Mouse (Mus musculus) lung, postnatal 0 days (tissue): Measurements from ENCODE around the gene Zfand3. TPM values are rescaled to one million over a fixed set of nuclear protein-coding genes. Genes with fewer than 3 reads are reported as not detected.

ENCODE experiments used
- ATAC-seq: fragments of 200-750 bp; cut with Nextera tagmentation; 2 replicates; pipeline ENCODE4 v1.8.0; 2017; ENCODE audit warnings: moderate library complexity
- DNase-seq: peaks from one replicate; pipeline ENCODE4 v3.0.0-alpha.2; 2016; ENCODE audit warnings: low spot score
- H3K27ac ChIP-seq: fragments of 300-500 bp; sonication (generic); 2 replicates; pipeline ENCODE4 v1.5.1; 2014; ENCODE audit warnings: antibody characterized with exemption, mild to moderate bottlenecking, low read length, mixed read lengths
- H3K27me3 ChIP-seq: fragments of 300-500 bp; sonication (generic); replicated peaks from 2 replicates; pipeline ENCODE4 v1.6.1; 2014; ENCODE audit warnings: low read length, mixed read lengths; ENCODE audit not compliant: insufficient read depth
- H3K36me3 ChIP-seq: fragments of 300-500 bp; sonication (generic); 2 replicates; pipeline ENCODE4 v1.6.1; 2014; ENCODE audit warnings: low read length, mixed read lengths; ENCODE audit not compliant: insufficient read depth
- H3K4me1 ChIP-seq: fragments of 300-500 bp; sonication (generic); 2 replicates; pipeline ENCODE4 v1.6.1; 2014; ENCODE audit warnings: antibody characterized with exemption, low read depth, low read length, mixed read lengths; ENCODE audit not compliant: insufficient read depth
- H3K4me2 ChIP-seq: fragments of 300-500 bp; sonication (generic); replicated peaks from 2 replicates; pipeline ENCODE4 v1.6.1; 2014; ENCODE audit warnings: low read depth, mild to moderate bottlenecking, low read length, moderate library complexity, mixed read lengths
- H3K4me3 ChIP-seq: fragments of 300-500 bp; sonication (generic); 2 replicates; pipeline ENCODE4 v1.5.1; 2014; ENCODE audit warnings: low read depth, low read length
- H3K9ac ChIP-seq: fragments of 300-500 bp; sonication (generic); replicated peaks from 2 replicates; pipeline ENCODE4 v1.6.1; 2014; ENCODE audit warnings: low read depth, mild to moderate bottlenecking
- H3K9me3 ChIP-seq: fragments of 300-500 bp; sonication (generic); 2 replicates; pipeline ENCODE4 v1.6.1; 2016; ENCODE audit warnings: low read length, mixed read lengths
- CTCF ChIP-seq: IDR thresholded peaks from 2 replicates; pipeline ENCODE4 v1.5.1; 2016; ENCODE audit warnings: antibody characterized with exemption, mild to moderate bottlenecking
- EP300 ChIP-seq: IDR thresholded peaks from 2 replicates; pipeline ENCODE4 v1.6.1; 2016; ENCODE audit warnings: antibody characterized with exemption, mild to moderate bottlenecking, control low read depth
- WGBS: fragments of 180-500 bp; shearing (Covaris S2); extraction: QIAGEN DNeasy Blood & Tissue Kit; methylation state at CpG from one replicate; pipeline ENCODE4 v1.1.7; 2014; 5-methylcytosine and 5-hydroxymethylcytosine counted together
- polyA plus RNA-seq: library from polyadenylated mRNA; unstranded; fragments of >200 nt; fragmentation: Nextera tagmentation; extraction: Ambion mirVana; gene quantifications from 2 replicates; pipeline ENCODE4 v1.2.1, GENCODE M21; 2015

Zfand3 gene
- polyA plus RNA-seq, 1 experiment from 2014 or later = 52.1 TPM

GRCm38 (mm10) chr17:30137115-30137514 lies 132.6 kb downstream of the Zfand3 start:
- WGBS = 64% methylated on average over 4 of the region's 4 CpGs

GRCm38 (mm10) chr17:30144114-30144513 lies 139.6 kb downstream of the Zfand3 start:
- ATAC-seq (no peak), DNase-seq (no peak)
- H3K36me3 ChIP-seq = no peaks in the 10 kb centered on the region
- H3K27ac ChIP-seq = no peak overlapping the region
- no peak for TF ChIP-seq CTCF
- TF ChIP-seq EP300 = no peak
- WGBS = 39% methylated on average over 6 of the region's 6 CpGs
- no peak overlapping the region for H3K9ac ChIP-seq
- H3K4me3 ChIP-seq = no peak overlapping the region
- H3K4me1 ChIP-seq = peaks cover 15% of the 10 kb centered on the region
- no peaks in the 10 kb centered on the region for H3K27me3 ChIP-seq
- H3K4me2 ChIP-seq = no peak overlapping the region
- H3K9me3 ChIP-seq = no peaks in the 10 kb centered on the region

More at GRCm38 (mm10) chr17:30137115-30137514, 132.6 kb downstream of the Zfand3 start:
- Histone ChIP-seq H3K4me1 (peaks cover 9% of the 10 kb centered on the region; the same call in 1 of the 2 replicates), H3K27ac (no peak overlapping the region), H3K27me3 (no peaks in the 10 kb centered on the region), H3K36me3 (no peaks in the 10 kb centered on the region), H3K9ac (no peak overlapping the region), H3K4me3 (no peak overlapping the region), H3K4me2 (no peak overlapping the region), H3K9me3 (no peaks in the 10 kb centered on the region)
- ATAC-seq (no peak), DNase-seq (no peak)
- TF ChIP-seq CTCF = no peak
- no peak for TF ChIP-seq EP300

GRCm38 (mm10) chr17:30145596-30146149 lies 141.1 kb downstream of the Zfand3 start:
- Histone ChIP-seq H3K36me3 (no peaks in the 10 kb centered on the region), H3K27ac (no peak overlapping the region), H3K4me2 (no peak overlapping the region), H3K4me3 (no peak overlapping the region), H3K9me3 (no peaks in the 10 kb centered on the region), H3K9ac (no peak overlapping the region), H3K27me3 (no peaks in the 10 kb centered on the region), H3K4me1 (peaks cover 15% of the 10 kb centered on the region)
- no peak for DNase-seq
- TF ChIP-seq CTCF (peak; percentile 36), EP300 (no peak)
- 67% methylated on average over 10 of the region's 10 CpGs for WGBS
- ATAC-seq = no peak

- no peaks in the 10 kb centered on the region for H3K36me3 ChIP-seq
- no peak for DNase-seq
- H3K4me1 ChIP-seq = peaks cover 15% of the 10 kb centered on the region
- no peaks in the 10 kb centered on the region for H3K9me3 ChIP-seq
- TF ChIP-seq EP300 (no peak), CTCF (no peak)
- H3K4me2 ChIP-seq = no peak overlapping the region
- H3K27me3 ChIP-seq = no peaks in the 10 kb centered on the region
- WGBS = 66% methylated on average over 7 of the region's 7 CpGs
- H3K27ac ChIP-seq = no peak overlapping the region
- no peak overlapping the region for H3K4me3 ChIP-seq
- no peak overlapping the region for H3K9ac ChIP-seq
- no peak for ATAC-seq
Observed at GRCm38 (mm10) chr17:30146555-30146954, 142.0 kb downstream of the Zfand3 start.

- Histone ChIP-seq H3K27ac (peak overlapping the region; percentile 64; the same call in 1 of the 2 replicates), H3K4me3 (no peak overlapping the region)
Observed at GRCm38 (mm10) chr17:30147897-30148296, 143.4 kb downstream of the Zfand3 start.

GRCm38 (mm10) chr17:30148320-30148719 lies 143.8 kb downstream of the Zfand3 start:
- ATAC-seq (no peak), DNase-seq (no peak)
- H3K9ac ChIP-seq = no peak overlapping the region
- H3K27me3 ChIP-seq = no peaks in the 10 kb centered on the region
- H3K27ac ChIP-seq = peak overlapping the region; percentile 64
- H3K9me3 ChIP-seq = no peaks in the 10 kb centered on the region
- no peaks in the 10 kb centered on the region for H3K36me3 ChIP-seq
- WGBS = 70% methylated on average over 6 of the region's 6 CpGs
- TF ChIP-seq EP300 (no peak), CTCF (no peak)
- H3K4me3 ChIP-seq = no peak overlapping the region
- peaks cover 15% of the 10 kb centered on the region for H3K4me1 ChIP-seq
- no peak overlapping the region for H3K4me2 ChIP-seq

More at GRCm38 (mm10) chr17:30147897-30148296, 143.4 kb downstream of the Zfand3 start:
- Histone ChIP-seq H3K4me1 (peaks cover 15% of the 10 kb centered on the region), H3K27me3 (no peaks in the 10 kb centered on the region), H3K9ac (no peak overlapping the region), H3K36me3 (no peaks in the 10 kb centered on the region), H3K4me2 (no peak overlapping the region), H3K9me3 (no peaks in the 10 kb centered on the region)
- no peak for TF ChIP-seq CTCF
- TF ChIP-seq EP300 = peak; percentile 34; the same call in 1 of the 2 replicates
- ATAC-seq = peak; percentile 65
- peak; percentile 67 for DNase-seq
- WGBS = 56% methylated on average over 1 of the region's 1 CpGs

- Histone ChIP-seq H3K27ac (no peak overlapping the region), H3K4me1 (peaks cover 10% of the 10 kb centered on the region), H3K36me3 (no peaks in the 10 kb centered on the region), H3K9ac (no peak overlapping the region), H3K4me2 (no peak overlapping the region), H3K9me3 (no peaks in the 10 kb centered on the region), H3K27me3 (no peaks in the 10 kb centered on the region), H3K4me3 (no peak overlapping the region)
- TF ChIP-seq CTCF = no peak
- TF ChIP-seq EP300 = no peak
- WGBS = 89% methylated on average over 6 of the region's 6 CpGs
- DNase-seq (no peak), ATAC-seq (no peak)
Observed at GRCm38 (mm10) chr17:30149911-30150310, 145.4 kb downstream of the Zfand3 start.
